Mouse (Mus musculus) kidney, postnatal 0 days (tissue): ENCODE results near the gene Aspscr1. TPM values are rescaled to one million over a fixed set of nuclear protein-coding genes. Genes with fewer than 3 reads are reported as not detected.

Source experiments
- ATAC-seq: fragments of 200-750 bp; cut with Nextera tagmentation; replicated peaks from 2 replicates; pipeline ENCODE4 v1.8.0; 2017; ENCODE audit warnings: low read depth, moderate number of reproducible peaks, moderate TSS enrichment, moderate library complexity; ENCODE audit not compliant: low FRiP score
- DNase-seq: peaks from one replicate; pipeline ENCODE4 v3.0.0-alpha.2; 2016; ENCODE audit warnings: low spot score
- H3K27ac ChIP-seq: fragments of 300-500 bp; sonication (generic); 2 replicates; pipeline ENCODE4 v1.5.1; 2014; ENCODE audit warnings: mild to moderate bottlenecking
- H3K27me3 ChIP-seq: fragments of 300-500 bp; sonication (generic); 2 replicates; pipeline ENCODE4 v1.6.1; 2014; ENCODE audit warnings: low read length, mixed read lengths; ENCODE audit not compliant: insufficient read depth
- H3K36me3 ChIP-seq: fragments of 300-500 bp; sonication (generic); 2 replicates; pipeline ENCODE4 v1.6.1; 2014; ENCODE audit warnings: low read length, mixed read lengths; ENCODE audit not compliant: insufficient read depth
- H3K4me1 ChIP-seq: fragments of 300-500 bp; sonication (generic); replicated peaks from 2 replicates; pipeline ENCODE4 v1.6.1; 2014; ENCODE audit warnings: antibody characterized with exemption, low read length, mixed read lengths; ENCODE audit not compliant: insufficient read depth
- H3K4me2 ChIP-seq: fragments of 300-500 bp; sonication (generic); 2 replicates; pipeline ENCODE4 v1.6.1; 2014; ENCODE audit warnings: mild to moderate bottlenecking, low read length, moderate library complexity, mixed read lengths
- H3K4me3 ChIP-seq: fragments of 300-500 bp; sonication (generic); replicated peaks from 2 replicates; pipeline ENCODE4 v1.5.1; 2014; ENCODE audit warnings: low read depth, low read length
- H3K9ac ChIP-seq: fragments of 300-500 bp; sonication (generic); 2 replicates; pipeline ENCODE4 v1.6.1; 2014; ENCODE audit warnings: low read depth, low read length
- H3K9me3 ChIP-seq: fragments of 300-500 bp; sonication (generic); replicated peaks from 2 replicates; pipeline ENCODE4 v1.6.1; 2016; ENCODE audit warnings: low read length, inconsistent platforms, mixed read lengths
- CTCF ChIP-seq: IDR thresholded peaks from 2 replicates; pipeline ENCODE4 v1.5.1; 2016; ENCODE audit warnings: antibody characterized with exemption, low read depth, mild to moderate bottlenecking, moderate library complexity
- WGBS: fragments of 180-500 bp; shearing (Covaris S2); extraction: QIAGEN DNeasy Blood & Tissue Kit; methylation state at CpG from one replicate; pipeline ENCODE4 v1.1.7; 2014; 5-methylcytosine and 5-hydroxymethylcytosine counted together
- polyA plus RNA-seq: library from polyadenylated mRNA; unstranded; fragments of >200 nt; fragmentation: Nextera tagmentation; extraction: Ambion mirVana; gene quantifications from 2 replicates; pipeline ENCODE4 v1.2.1, GENCODE M21; 2015

The Aspscr1 gene
- polyA plus RNA-seq, 1 experiment from 2014 or later, result 122 TPM

GRCm38 (mm10) chr11:120641255-120641654 lies 31.5 kb upstream of the Aspscr1 start:
- no peak overlapping the region for H3K9ac ChIP-seq
- no peaks in the 10 kb centered on the region for H3K36me3 ChIP-seq
- WGBS, result 54% methylated on average over 9 of the region's 9 CpGs

GRCm38 (mm10) chr11:120641869-120642268 lies 30.9 kb upstream of the Aspscr1 start:
- no peak for DNase-seq
- no peak overlapping the region for H3K4me2 ChIP-seq
- H3K27me3 ChIP-seq, result no peaks in the 10 kb centered on the region
- no peak overlapping the region for H3K27ac ChIP-seq
- 80% methylated on average over 8 of the region's 8 CpGs for WGBS
- H3K4me3 ChIP-seq, result no peak overlapping the region
- H3K4me1 ChIP-seq, result 0 out of 2 replicates have a peak, but pooled peaks cover 5% of the 10 kb centered on the region
- H3K9me3 ChIP-seq, result no peaks in the 10 kb centered on the region
- ATAC-seq, result no peak
- no peaks in the 10 kb centered on the region for H3K36me3 ChIP-seq
- TF ChIP-seq CTCF, result no peak
- H3K9ac ChIP-seq, result no peak overlapping the region

More at GRCm38 (mm10) chr11:120641255-120641654, 31.5 kb upstream of the Aspscr1 start:
- Histone ChIP-seq H3K4me2 (no peak overlapping the region), H3K4me3 (no peak overlapping the region), H3K27me3 (no peaks in the 10 kb centered on the region), H3K9me3 (no peaks in the 10 kb centered on the region), H3K27ac (no peak overlapping the region), H3K4me1 (0 out of 2 replicates have a peak, but pooled peaks cover 5% of the 10 kb centered on the region)
- ATAC-seq (no peak), DNase-seq (no peak)
- no peak for TF ChIP-seq CTCF

- Histone ChIP-seq H3K4me2 (peak overlapping the region; percentile 74), H3K36me3 (no peaks in the 10 kb centered on the region), H3K9ac (peak overlapping the region; percentile 55), H3K27ac (no peak overlapping the region), H3K9me3 (no peaks in the 10 kb centered on the region), H3K4me3 (peak overlapping the region; percentile 40), H3K4me1 (peaks cover 9% of the 10 kb centered on the region), H3K27me3 (no peaks in the 10 kb centered on the region)
- WGBS, result under 1% methylated on average over 18 of the region's 18 CpGs
- no peak for DNase-seq
- ATAC-seq, result peak; percentile 4; the same call in 1 of the 2 replicates
- TF ChIP-seq CTCF, result no peak
These were observed 29.7 kb upstream of the Aspscr1 start for GRCm38 (mm10) chr11:120642939-120643600.

GRCm38 (mm10) chr11:120643601-120643987 lies 29.2 kb upstream of the Aspscr1 start, which contains the start of gene Pycr1:
Gene Pycr1, minus strand, starts transcription at chr11:120643769.
- Histone ChIP-seq H3K9me3 (no peaks in the 10 kb centered on the region), H3K9ac (peak within 1 kb of the TSS; percentile 55), H3K4me3 (peak within 1 kb of the TSS; percentile 40), H3K36me3 (no peaks in the 10 kb centered on the region), H3K4me1 (peaks cover 10% of the 10 kb centered on the region), H3K27ac (no peak within 1 kb of the TSS), H3K4me2 (peak within 1 kb of the TSS; percentile 74), H3K27me3 (no peaks in the 10 kb centered on the region)
- no peak for TF ChIP-seq CTCF
- WGBS, result under 1% methylated on average over 15 of the region's 15 CpGs
- ATAC-seq, result peak; percentile 96
- peak; percentile 96 for DNase-seq

- DNase-seq (no peak), ATAC-seq (no peak)
- Histone ChIP-seq H3K4me1 (peaks cover 10% of the 10 kb centered on the region), H3K4me2 (peak overlapping the region; percentile 47; the same call in 1 of the 2 replicates), H3K9ac (peak overlapping the region; percentile 27; the same call in 1 of the 2 replicates), H3K27me3 (no peaks in the 10 kb centered on the region), H3K9me3 (no peaks in the 10 kb centered on the region), H3K36me3 (no peaks in the 10 kb centered on the region), H3K4me3 (no peak overlapping the region), H3K27ac (no peak overlapping the region)
- WGBS, result 84% methylated on average over 35 of the region's 35 CpGs
- no peak for TF ChIP-seq CTCF
These were observed 25.5 kb upstream of the Aspscr1 start for GRCm38 (mm10) chr11:120647047-120647830.

- DNase-seq, result peak; percentile 19
- 6% methylated on average over 13 of the region's 13 CpGs for WGBS
- Histone ChIP-seq H3K27ac (no peak within 1 kb of the TSS), H3K9ac (peak within 1 kb of the TSS; percentile 27; the same call in 1 of the 2 replicates), H3K4me2 (peak within 1 kb of the TSS; percentile 47), H3K27me3 (no peaks in the 10 kb centered on the region), H3K4me1 (peaks cover 7% of the 10 kb centered on the region), H3K36me3 (no peaks in the 10 kb centered on the region), H3K9me3 (no peaks in the 10 kb centered on the region), H3K4me3 (peak within 1 kb of the TSS; percentile 10; the same call in 1 of the 2 replicates)
- TF ChIP-seq CTCF, result no peak
- ATAC-seq, result no peak
These were observed 24.7 kb upstream of the Aspscr1 start, which contains the start of gene Myadml2 for GRCm38 (mm10) chr11:120648001-120648476. Gene Myadml2, minus strand, starts transcription at chr11:120648158.
